Mouse (Mus musculus) thymus, adult 2 months (tissue): Measurements from ENCODE around the gene Nfia.

Experiments used
- CTCF ChIP-seq: fragments of 200-500 bp; IDR thresholded peaks from 2 replicates; pipeline ENCODE4 v1.5.1; 2012; ENCODE audit warnings: mild to moderate bottlenecking, control low read depth, low read length, moderate library complexity, borderline replicate concordance; ENCODE audit not compliant: control insufficient read depth, poor library complexity, insufficient read depth; ENCODE audit errors: extremely low read depth
- POLR2A ChIP-seq: fragments of 200-500 bp; IDR thresholded peaks from 2 replicates; pipeline ENCODE4 v1.6.1; 2012; ENCODE audit warnings: mild to moderate bottlenecking, low read length, control low read depth, moderate library complexity; ENCODE audit not compliant: control insufficient read depth, poor library complexity, insufficient read depth; ENCODE audit errors: extremely low read depth

GRCm38 (mm10) chr4:98082512-98082911 lies 310.0 kb downstream of the Nfia start:
- TF ChIP-seq POLR2A: no peak
- no peak for TF ChIP-seq CTCF
